Mouse (Mus musculus) MEL (cell line): ENCODE measurements at regions not wholly inside any gene's neighbourhood (a gene's known extent, or its start where the extent isn't known, plus 50 kb on each side); places are given as distances from the start of the nearest gene placed in this dataset.

Experiments
- CHD1 ChIP-seq: IDR thresholded peaks from 2 replicates; pipeline ENCODE4 v1.6.1; 2012; ENCODE audit warnings: low read depth, mild to moderate bottlenecking, inconsistent platforms, low read length, improper control_type of control experiment
- CTCF ChIP-seq, 3 experiments: IDR thresholded peaks in 2 of 3; conservative IDR thresholded peaks in 1 of 3; 2 replicates each; pipeline ENCODE4 v1.5.1; 2011 to 2012; ENCODE audit warnings: low read length in 3 of 3, low read depth in 2 of 3, mild to moderate bottlenecking in 2 of 3, improper control_type of control experiment in 1 of 3, inconsistent platforms in 1 of 3, mixed read lengths in 1 of 3, moderate library complexity in 1 of 3; ENCODE audit not compliant: control insufficient read depth in 1 of 3, insufficient read depth in 1 of 3, poor library complexity in 1 of 3, severe bottlenecking in 1 of 3
- EP300 ChIP-seq, 2 experiments: IDR thresholded peaks; 2 replicates each; pipeline ENCODE4 v1.6.1; 2011; ENCODE audit warnings: improper control_type of control experiment in 2 of 2, low read length in 2 of 2, low read depth in 1 of 2, mild to moderate bottlenecking in 1 of 2
- MAX ChIP-seq: IDR thresholded peaks from 2 replicates; pipeline ENCODE4 v1.6.1; 2011; ENCODE audit warnings: low read length, improper control_type of control experiment
- MEF2A ChIP-seq: IDR thresholded peaks from 2 replicates; pipeline ENCODE4 v1.6.1; 2014; ENCODE audit warnings: low read depth, mild to moderate bottlenecking, inconsistent platforms, low read length, improper control_type of control experiment; ENCODE audit not compliant: poor library complexity, insufficient replicate concordance, severe bottlenecking; ENCODE audit errors: extremely low read depth
- MYB ChIP-seq: IDR thresholded peaks from 2 replicates; pipeline ENCODE4 v1.6.1; 2011; ENCODE audit warnings: mild to moderate bottlenecking, low read depth, low read length, improper control_type of control experiment
- NRF1 ChIP-seq: IDR thresholded peaks from 2 replicates; pipeline ENCODE4 v1.6.1; 2014; ENCODE audit warnings: low read depth, mild to moderate bottlenecking, inconsistent platforms, low read length, improper control_type of control experiment, moderate library complexity; ENCODE audit not compliant: poor library complexity, insufficient read depth, severe bottlenecking
- POLR2A ChIP-seq, 2 experiments: IDR thresholded peaks; 2 replicates each; pipeline ENCODE4 v1.6.1; 2011 to 2012; ENCODE audit warnings: low read length in 2 of 2, mild to moderate bottlenecking in 2 of 2, control low read depth in 1 of 2, improper control_type of control experiment in 1 of 2, low read depth in 1 of 2, moderate library complexity in 1 of 2; ENCODE audit not compliant: control insufficient read depth in 1 of 2, insufficient read depth in 1 of 2, poor library complexity in 1 of 2
- TAL1 ChIP-seq: IDR thresholded peaks from 2 replicates; pipeline ENCODE4 v1.6.1; 2012; ENCODE audit warnings: mild to moderate bottlenecking, inconsistent platforms, low read length, moderate library complexity, mixed read lengths
- UBTF ChIP-seq: IDR thresholded peaks from 2 replicates; pipeline ENCODE4 v1.6.1; 2012; ENCODE audit warnings: low read depth, mild to moderate bottlenecking, inconsistent platforms, low read length, improper control_type of control experiment, moderate library complexity, borderline replicate concordance; ENCODE audit not compliant: insufficient read depth

DNA sequence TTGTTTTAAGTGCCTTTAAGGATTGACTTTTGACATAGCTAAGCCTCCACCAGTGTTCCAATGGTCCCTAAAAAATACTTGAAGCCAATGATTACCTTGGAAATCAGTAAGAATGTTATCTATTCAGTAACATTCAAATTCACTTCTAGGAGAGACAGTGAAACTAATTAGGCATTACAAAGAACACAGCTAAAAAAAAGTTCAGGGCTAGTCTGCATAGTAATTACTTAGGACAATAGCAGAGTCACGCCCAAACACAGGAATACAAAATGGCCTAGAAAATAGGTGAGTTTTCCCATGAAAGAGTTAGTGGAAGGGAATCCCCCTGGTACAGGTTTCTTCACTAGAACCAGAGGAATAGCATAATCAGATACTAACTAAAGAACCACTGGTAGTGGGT lies 157.5 kb upstream of the Dgkb start:
- TF ChIP-seq CTCF (IDR thresholded peaks at IDR 0.05 in 2 of 3, conservative IDR thresholded peaks at IDR 0.05 in 1 of 3; ENCODE audit: control insufficient read depth in 1 of 3, insufficient read depth in 1 of 3, low read depth in 2 of 3, low read length in 3 of 3, poor library complexity in 1 of 3, severe bottlenecking in 1 of 3) = no peak
- no peak for TF ChIP-seq MYB
- TF ChIP-seq MEF2A = no peak
- TF ChIP-seq CHD1 = no peak
- no peak for TF ChIP-seq MAX
- TF ChIP-seq POLR2A (IDR thresholded peaks at IDR 0.05; ENCODE audit: control insufficient read depth in 1 of 2, insufficient read depth in 1 of 2, low read depth in 1 of 2, low read length in 2 of 2, poor library complexity in 1 of 2) = no peak
- no peak for TF ChIP-seq TAL1
- TF ChIP-seq NRF1 = no peak
- TF ChIP-seq UBTF = no peak
- TF ChIP-seq EP300 (IDR thresholded peaks at IDR 0.05; ENCODE audit: low read depth in 1 of 2, low read length in 2 of 2) = no peak
